Mouse (Mus musculus): Measurements from ENCODE around the gene Prn. TPM values are rescaled to one million over a fixed set of nuclear protein-coding genes. Genes with fewer than 3 reads are reported as not detected.

Gene Prn
- polyA plus RNA-seq (2012; rRNA removed; ENCODE audit: low replicate concordance): not detected in 2 replicates

GRCm38 (mm10) chr2:131909683-131910572, at the start of gene Prn, which contains the start of gene Prnp:
Prn (plus strand) TSS chr2:131909957.
Prnp (plus strand) TSS chr2:131909928.

GRCm38 (mm10) chr2:131950598-131951095, 40.9 kb downstream of the Prn start, which contains the start of gene Prnd:
Prnd (plus strand) TSS chr2:131950861.

Other genes starting within 250 kb of the Prn start
- 0.03 TPM in 1 of 2 replicates, not detected in the other for gene Erv3, start 50.2 kb upstream of the Prn start, polyA plus RNA-seq (2012; rRNA removed; ENCODE audit: low replicate concordance)
- gene Prnp, start within 50 bp of the Prn start, polyA plus RNA-seq (2012; rRNA removed; ENCODE audit: low replicate concordance): 165 and 435 TPM in 2 replicates
- gene Prnd, start 40.9 kb downstream of the Prn start, polyA plus RNA-seq (2012; rRNA removed; ENCODE audit: low replicate concordance): 12.8 and 14.2 TPM in 2 replicates
- gene Rassf2, start 120.3 kb downstream of the Prn start, polyA plus RNA-seq (2012; rRNA removed; ENCODE audit: low replicate concordance): 24.7 and 80.4 TPM in 2 replicates
- 20.1 and 31.6 TPM in 2 replicates for gene Slc23a2, start 235.2 kb downstream of the Prn start, polyA plus RNA-seq (2012; rRNA removed; ENCODE audit: low replicate concordance)